Mouse (Mus musculus) small intestine, adult 2 months (tissue): ENCODE data around the gene 4930432K21Rik. TPM values are rescaled to one million over a fixed set of nuclear protein-coding genes. Genes with fewer than 3 reads are reported as not detected.

Experiments
- H3K27ac ChIP-seq: fragments of 200-500 bp; 2 replicates; pipeline ENCODE4 v1.5.1; 2012; ENCODE audit warnings: low read depth, low read length, control low read depth, inconsistent platforms; ENCODE audit not compliant: insufficient read depth
- H3K27me3 ChIP-seq: fragments of 200-500 bp; 2 replicates; pipeline ENCODE4 v1.6.1; 2012; ENCODE audit warnings: mild to moderate bottlenecking, moderate library complexity, low read length, inconsistent platforms; ENCODE audit not compliant: control insufficient read depth, insufficient read depth
- H3K36me3 ChIP-seq: fragments of 200-500 bp; 2 replicates; pipeline ENCODE4 v1.6.1; 2012; ENCODE audit warnings: mild to moderate bottlenecking, low read length, control low read depth, inconsistent platforms; ENCODE audit not compliant: control insufficient read depth, insufficient read depth
- H3K4me1 ChIP-seq: fragments of 200-500 bp; 2 replicates; pipeline ENCODE4 v1.6.1; 2012; ENCODE audit warnings: low read length, inconsistent platforms, mixed read lengths; ENCODE audit not compliant: control insufficient read depth, insufficient read depth, insufficient read length
- H3K4me3 ChIP-seq: fragments of 200-500 bp; 2 replicates; pipeline ENCODE4 v1.5.1; 2012; ENCODE audit warnings: low read depth, mild to moderate bottlenecking, control low read depth, inconsistent platforms, low read length, moderate library complexity
- CTCF ChIP-seq: fragments of 200-500 bp; IDR thresholded peaks from 2 replicates; pipeline ENCODE4 v1.5.1; 2012; ENCODE audit warnings: low read depth, mild to moderate bottlenecking, control low read depth, inconsistent platforms, low read length, moderate library complexity, mixed read lengths; ENCODE audit not compliant: insufficient replicate concordance, insufficient read length; ENCODE audit errors: extremely low read depth
- POLR2A ChIP-seq: fragments of 200-500 bp; IDR thresholded peaks from 2 replicates; pipeline ENCODE4 v1.6.1; 2012; ENCODE audit warnings: low read depth, mild to moderate bottlenecking, control low read depth, inconsistent platforms, low read length, moderate library complexity
- WGBS: fragments of 180-500 bp; shearing (Covaris S2); methylation state at CpG from one replicate; pipeline ENCODE4 v1.1.7; 2018; 5-methylcytosine and 5-hydroxymethylcytosine counted together
- polyA plus RNA-seq: library from polyadenylated mRNA; depleted of rRNA; stranded (reverse); fragments of >200 nt; gene quantifications from 2 replicates; pipeline ENCODE4 v1.2.3, GENCODE M21; 2012

The 4930432K21Rik gene
- polyA plus RNA-seq, 1 experiment, result 0.22 TPM

GRCm38 (mm10) chr8:84187065-84187755 is 39.4 kb downstream of the 4930432K21Rik start:
- Histone ChIP-seq H3K27me3 (peaks cover 11% of the 10 kb centered on the region), H3K27ac (peak overlapping the region; percentile 4), H3K4me3 (peak overlapping the region; percentile 61), H3K4me1 (peaks cover 20% of the 10 kb centered on the region), H3K36me3 (no peaks in the 10 kb centered on the region)
- 4% methylated on average over 21 of the region's 21 CpGs for WGBS
- no peak for TF ChIP-seq POLR2A
- peak; percentile 85; the same call in 1 of the 2 replicates for TF ChIP-seq CTCF

GRCm38 (mm10) chr8:84188671-84189070 is 40.8 kb downstream of the 4930432K21Rik start:
- Histone ChIP-seq H3K27me3 (peaks cover 3% of the 10 kb centered on the region), H3K27ac (no peak overlapping the region), H3K36me3 (no peaks in the 10 kb centered on the region), H3K4me3 (no peak overlapping the region), H3K4me1 (peaks cover 24% of the 10 kb centered on the region)
- TF ChIP-seq CTCF, result no peak
- no peak for TF ChIP-seq POLR2A
- WGBS, result 64% methylated on average over 10 of the region's 10 CpGs

GRCm38 (mm10) chr8:84189603-84190002 is 41.8 kb downstream of the 4930432K21Rik start:
- H3K27me3 ChIP-seq, result no peaks in the 10 kb centered on the region
- no peak overlapping the region for H3K27ac ChIP-seq
- TF ChIP-seq CTCF (no peak), POLR2A (no peak)
- no peak overlapping the region for H3K4me3 ChIP-seq
- 85% methylated on average over 4 of the region's 4 CpGs for WGBS
- no peaks in the 10 kb centered on the region for H3K36me3 ChIP-seq
- H3K4me1 ChIP-seq, result peaks cover 21% of the 10 kb centered on the region

DNA sequence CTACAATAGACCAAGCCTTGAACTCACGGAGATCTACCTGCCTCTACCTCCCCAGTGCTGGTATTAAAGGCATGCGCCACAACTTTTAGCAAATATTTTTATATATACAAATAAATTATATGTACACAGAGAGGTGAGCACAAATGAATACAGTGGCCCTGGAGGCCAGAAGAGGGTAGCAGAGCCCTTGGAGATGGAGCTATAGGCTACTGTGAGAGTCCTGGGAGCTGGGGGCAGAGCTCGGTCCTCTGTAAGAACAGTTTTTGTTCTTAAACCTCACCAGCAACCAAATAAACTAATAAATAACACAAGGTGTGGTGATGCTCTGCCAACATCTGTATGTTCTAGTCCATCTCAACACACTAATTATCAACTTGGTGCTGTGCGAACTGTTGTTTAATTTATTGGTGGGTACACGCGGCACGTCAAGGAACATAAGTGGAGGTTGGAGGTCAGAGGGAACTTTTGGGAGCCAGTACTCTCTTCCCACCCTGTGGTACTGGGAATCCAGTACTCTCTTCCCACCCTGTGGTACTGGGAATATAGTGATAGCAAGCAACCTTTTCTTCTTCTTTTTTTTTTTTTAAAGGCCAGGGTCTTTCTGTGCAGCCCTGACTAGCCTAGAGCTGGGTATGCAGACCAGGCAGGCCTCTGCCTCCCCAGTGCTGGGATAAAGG is 42.5 kb downstream of the 4930432K21Rik start:
- Histone ChIP-seq H3K4me1 (peaks cover 21% of the 10 kb centered on the region), H3K4me3 (no peak overlapping the region), H3K27ac (no peak overlapping the region), H3K27me3 (no peaks in the 10 kb centered on the region), H3K36me3 (no peaks in the 10 kb centered on the region)
- TF ChIP-seq CTCF (no peak), POLR2A (no peak)
- WGBS, result 94% methylated on average over 7 of the region's 7 CpGs

DNA sequence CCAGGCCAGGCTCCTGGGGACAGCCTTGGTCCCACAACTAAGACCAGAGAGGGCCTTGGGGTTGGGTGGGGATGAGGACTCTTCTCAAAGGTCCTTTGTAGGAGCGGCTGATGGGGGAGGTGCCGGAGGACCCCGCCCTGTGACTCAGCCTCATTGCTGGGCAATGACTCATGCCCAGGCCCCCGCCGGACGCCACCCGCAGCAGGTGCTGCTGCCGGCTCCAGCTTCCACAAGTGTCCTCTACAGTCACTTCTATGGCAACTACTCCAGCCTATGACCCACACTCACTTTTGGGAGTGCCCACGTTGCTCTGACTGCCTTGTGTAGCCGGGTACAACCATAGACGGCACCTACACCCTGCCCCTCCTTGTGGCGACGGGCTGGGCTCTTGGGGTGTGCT is 44.2 kb downstream of the 4930432K21Rik start:
- Histone ChIP-seq H3K4me3 (peak overlapping the region; percentile 56), H3K27me3 (no peaks in the 10 kb centered on the region), H3K36me3 (no peaks in the 10 kb centered on the region), H3K4me1 (peaks cover 18% of the 10 kb centered on the region), H3K27ac (peak overlapping the region; percentile 99)
- TF ChIP-seq POLR2A (peak; percentile 22; the same call in 1 of the 2 replicates), CTCF (no peak)
- WGBS, result 5% methylated on average over 13 of the region's 13 CpGs

DNA sequence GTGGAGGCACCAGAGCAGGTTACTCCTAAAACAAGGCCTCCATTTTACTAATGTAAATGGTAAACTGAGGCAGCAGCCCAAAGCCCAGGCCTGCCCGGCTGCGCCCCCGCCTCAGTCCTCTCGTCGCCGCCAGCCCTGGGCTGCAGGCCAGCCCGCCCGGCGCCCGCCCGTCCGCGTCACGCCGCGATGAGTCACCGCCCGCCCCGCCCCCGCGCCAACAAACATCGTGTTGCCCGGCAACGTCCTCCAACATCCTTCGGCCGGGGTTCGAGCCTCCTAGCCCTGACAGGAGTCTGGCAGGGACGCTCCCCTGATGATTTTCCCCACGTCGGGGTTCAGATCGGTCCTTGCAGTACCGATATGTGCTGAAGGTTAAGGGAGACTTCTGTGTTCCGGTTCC is 44.7 kb downstream of the 4930432K21Rik start:
- Histone ChIP-seq H3K27me3 (no peaks in the 10 kb centered on the region), H3K36me3 (no peaks in the 10 kb centered on the region), H3K4me1 (peaks cover 13% of the 10 kb centered on the region; the same call in 1 of the 2 replicates), H3K4me3 (peak overlapping the region; percentile 56), H3K27ac (peak overlapping the region; percentile 99)
- TF ChIP-seq CTCF, result no peak
- no peak for TF ChIP-seq POLR2A
- 2% methylated on average over 33 of the region's 33 CpGs for WGBS

DNA sequence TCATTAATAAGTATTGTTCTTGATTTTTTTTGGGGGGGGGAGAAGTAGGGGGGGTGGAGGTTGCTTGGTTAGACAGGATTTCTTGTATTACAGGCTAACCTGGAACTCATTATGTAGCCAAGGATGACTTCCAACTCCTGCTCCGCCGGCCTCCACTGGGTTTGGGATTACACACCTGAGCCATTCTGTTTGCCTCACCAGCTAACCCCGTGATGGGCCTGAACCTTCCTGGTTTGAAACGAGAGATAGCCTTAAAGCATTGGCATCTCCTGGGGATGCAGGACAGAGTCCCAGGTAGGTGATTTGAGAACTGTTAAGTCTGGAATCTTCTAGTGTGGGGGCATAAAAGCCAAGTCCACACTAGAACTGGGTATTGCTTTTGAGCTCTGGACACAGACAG is 45.3 kb downstream of the 4930432K21Rik start:
- H3K4me1 ChIP-seq, result peaks cover 18% of the 10 kb centered on the region
- peak overlapping the region; percentile 57; the same call in 1 of the 2 replicates for H3K27ac ChIP-seq
- no peaks in the 10 kb centered on the region for H3K27me3 ChIP-seq
- H3K4me3 ChIP-seq, result no peak overlapping the region
- 63% methylated on average over 4 of the region's 4 CpGs for WGBS
- TF ChIP-seq POLR2A (no peak), CTCF (no peak)
- H3K36me3 ChIP-seq, result no peaks in the 10 kb centered on the region
